Mouse (Mus musculus) limb, embryonic 11.5 days (tissue): ENCODE measurements around the gene AA792892. TPM values are rescaled to one million over a fixed set of nuclear protein-coding genes. Genes with fewer than 3 reads are reported as not detected.
"Not testable (repeated sequence)": the region's sequence is repeated elsewhere in the genome, so short reads cannot be mapped to it uniquely, and the experiment has no call there.

Source experiments
- ATAC-seq: fragments of 200-750 bp; cut with Nextera tagmentation; 2 replicates; pipeline ENCODE4 v1.8.0; 2017; ENCODE audit warnings: low read depth; ENCODE audit not compliant: insufficient number of reproducible peaks, low FRiP score, low TSS enrichment
- DNase-seq: peaks from one replicate; pipeline ENCODE4 v3.0.0-alpha.2; 2015; ENCODE audit warnings: low spot score
- H3K27ac ChIP-seq: fragments of 300-500 bp; sonication (generic); replicated peaks from 2 replicates; pipeline ENCODE4 v1.5.1; 2014; ENCODE audit warnings: low read depth, mild to moderate bottlenecking, low read length
- H3K27me3 ChIP-seq: fragments of 300-500 bp; sonication (generic); 2 replicates; pipeline ENCODE4 v1.6.1; 2014; ENCODE audit warnings: mild to moderate bottlenecking, low read length, mixed read lengths; ENCODE audit not compliant: control insufficient read depth, insufficient read depth
- H3K36me3 ChIP-seq: fragments of 300-500 bp; sonication (generic); 2 replicates; pipeline ENCODE4 v1.6.1; 2014; ENCODE audit warnings: mild to moderate bottlenecking, low read length, moderate library complexity, mixed read lengths; ENCODE audit not compliant: control insufficient read depth, insufficient read depth
- H3K4me1 ChIP-seq: fragments of 300-500 bp; sonication (generic); 2 replicates; pipeline ENCODE4 v1.6.1; 2014; ENCODE audit warnings: low read length, mixed read lengths; ENCODE audit not compliant: control insufficient read depth, insufficient read depth
- H3K4me2 ChIP-seq: fragments of 300-500 bp; sonication (generic); 2 replicates; pipeline ENCODE4 v1.6.1; 2014; ENCODE audit warnings: low read depth, mild to moderate bottlenecking, moderate library complexity; ENCODE audit not compliant: severe bottlenecking
- H3K4me3 ChIP-seq: fragments of 300-500 bp; sonication (generic); 2 replicates; pipeline ENCODE4 v1.5.1; 2014; ENCODE audit warnings: low read depth, low read length
- H3K9ac ChIP-seq: fragments of 300-500 bp; sonication (generic); 2 replicates; pipeline ENCODE4 v1.6.1; 2014; ENCODE audit warnings: mild to moderate bottlenecking, low read length
- H3K9me3 ChIP-seq: fragments of 300-500 bp; sonication (generic); 2 replicates; pipeline ENCODE4 v1.6.1; 2016; ENCODE audit warnings: low read length; ENCODE audit not compliant: control insufficient read depth
- WGBS: fragments of 180-500 bp; shearing (Covaris S2); extraction: QIAGEN DNeasy Blood & Tissue Kit; methylation state at CpG from one replicate; pipeline ENCODE4 v1.1.7; 2014; 5-methylcytosine and 5-hydroxymethylcytosine counted together
- polyA plus RNA-seq: library from polyadenylated mRNA; unstranded; fragments of >200 nt; fragmentation: Nextera tagmentation; extraction: Ambion mirVana; gene quantifications from 2 replicates; pipeline ENCODE4 v1.2.1, GENCODE M21; 2014

AA792892 gene
- not detected in 2 replicates for polyA plus RNA-seq

- H3K27me3 ChIP-seq, H3K4me1 ChIP-seq, H3K4me2 ChIP-seq, H3K36me3 ChIP-seq, H3K4me3 ChIP-seq, H3K9ac ChIP-seq, ATAC-seq, H3K9me3 ChIP-seq, DNase-seq, H3K27ac ChIP-seq: not testable (repeated sequence)
- no CpG with 5 or more reads among the region's 2 CpGs for WGBS
Observed at GRCm38 (mm10) chr5:94339449-94339848, at the start of gene AA792892. TSS of gene AA792892 (plus strand) at chr5:94339749.

- not testable (repeated sequence) for H3K4me1 ChIP-seq, H3K4me3 ChIP-seq, ATAC-seq, H3K36me3 ChIP-seq, H3K27ac ChIP-seq, H3K27me3 ChIP-seq, H3K9me3 ChIP-seq, H3K9ac ChIP-seq, H3K4me2 ChIP-seq, DNase-seq
- WGBS = 92% methylated on average over 1 of the region's 1 CpGs
Observed at GRCm38 (mm10) chr5:94306696-94307095, 32.9 kb upstream of the AA792892 start, which contains the start of gene A430089I19Rik. TSS of gene A430089I19Rik (minus strand) at chr5:94306796.

GRCm38 (mm10) chr5:94314135-94314534, 25.4 kb upstream of the AA792892 start, which contains the start of gene Gm6502:
TSS of gene Gm6502 (plus strand) at chr5:94314435.
- H3K4me3 ChIP-seq, DNase-seq, H3K36me3 ChIP-seq, H3K4me1 ChIP-seq, H3K27me3 ChIP-seq, ATAC-seq, H3K27ac ChIP-seq, H3K9ac ChIP-seq, H3K9me3 ChIP-seq, H3K4me2 ChIP-seq: not testable (repeated sequence)
- no CpG with 5 or more reads among the region's 2 CpGs for WGBS

Other genes starting within 250 kb of the AA792892 start
- not detected in 2 replicates for gene Gm3106, start 121.7 kb upstream of the AA792892 start, polyA plus RNA-seq
- not detected in 2 replicates for gene A430089I19Rik, start 33.0 kb upstream of the AA792892 start, polyA plus RNA-seq
- not detected in 2 replicates for gene Gm6502, start 25.3 kb upstream of the AA792892 start, polyA plus RNA-seq
- not detected in 2 replicates for gene Gm7682, start 106.0 kb downstream of the AA792892 start, polyA plus RNA-seq
- not detected in 2 replicates for gene Gm3139, start 186.5 kb downstream of the AA792892 start, polyA plus RNA-seq